Mouse (Mus musculus): ENCODE results near the gene Prss45.
"Not testable (repeated sequence)": the region's sequence is repeated elsewhere in the genome, so short reads cannot be mapped to it uniquely, and the experiment has no call there.

Prss45 gene

GRCm38 (mm10) chr9:110834411-110834810 is at the start of gene Prss45:
Prss45 (plus strand) TSS chr9:110834588.
- DNase-seq, result no peak

- DNase-seq, result no peak
These were observed 46.2 kb upstream of the Prss45 start for GRCm38 (mm10) chr9:110788169-110788568.

GRCm38 (mm10) chr9:110790462-110790861 is 43.9 kb upstream of the Prss45 start:
- DNase-seq, result no peak

GRCm38 (mm10) chr9:110797013-110797412 is 37.4 kb upstream of the Prss45 start:
- DNase-seq, result no peak

- no peak for DNase-seq
These were observed 36.5 kb upstream of the Prss45 start, which contains the start of gene Prss42 for GRCm38 (mm10) chr9:110797866-110798265. Prss42 (plus strand) TSS chr9:110798166.

GRCm38 (mm10) chr9:110800834-110801479 is 33.4 kb upstream of the Prss45 start:
- DNase-seq, result no peak

- peak in 1 of 2 experiments; percentile 5 for DNase-seq
These were observed 31.1 kb upstream of the Prss45 start for GRCm38 (mm10) chr9:110803294-110803693.

- no peak for DNase-seq
These were observed 24.3 kb upstream of the Prss45 start for GRCm38 (mm10) chr9:110810051-110810450.

- DNase-seq, result no peak
These were observed 20.6 kb upstream of the Prss45 start, which contains the start of gene Prss44 for GRCm38 (mm10) chr9:110813789-110814188. Prss44 (plus strand) TSS chr9:110813994.

GRCm38 (mm10) chr9:110820546-110820945 is 13.8 kb upstream of the Prss45 start:
- not testable (repeated sequence) for DNase-seq

- no peak for DNase-seq
These were observed 13.0 kb upstream of the Prss45 start for GRCm38 (mm10) chr9:110821436-110821835.

GRCm38 (mm10) chr9:110825426-110825825 is 9.0 kb upstream of the Prss45 start:
- DNase-seq, result no peak

GRCm38 (mm10) chr9:110825832-110826231 is 8.6 kb upstream of the Prss45 start:
- peak; percentile 5 to 10 for DNase-seq

- no peak for DNase-seq
These were observed 8.0 kb upstream of the Prss45 start, which contains the start of gene Prss43 for GRCm38 (mm10) chr9:110826390-110826789. Prss43 (plus strand) TSS chr9:110826690.

GRCm38 (mm10) chr9:110833021-110833420 is 1.4 kb upstream of the Prss45 start:
- no peak for DNase-seq

- DNase-seq, result no peak
These were observed 573 bp downstream of the Prss45 start for GRCm38 (mm10) chr9:110834961-110835360.

- no peak for DNase-seq
These were observed 1.7 kb downstream of the Prss45 start for GRCm38 (mm10) chr9:110836112-110836511.

- DNase-seq, result no peak
These were observed 6.5 kb downstream of the Prss45 start for GRCm38 (mm10) chr9:110840905-110841304.

- no peak for DNase-seq
These were observed 7.0 kb downstream of the Prss45 start for GRCm38 (mm10) chr9:110841438-110841837.

GRCm38 (mm10) chr9:110844206-110844605 is 9.8 kb downstream of the Prss45 start, which contains the start of gene Prss46:
Prss46 (plus strand) TSS chr9:110844506.
- no peak for DNase-seq

GRCm38 (mm10) chr9:110849162-110849561 is 14.8 kb downstream of the Prss45 start:
- DNase-seq, result no peak

- DNase-seq, result no peak
These were observed 21.5 kb downstream of the Prss45 start for GRCm38 (mm10) chr9:110855903-110856302.

- DNase-seq, result no peak
These were observed 22.5 kb downstream of the Prss45 start for GRCm38 (mm10) chr9:110856920-110857319.

GRCm38 (mm10) chr9:110857781-110858472 is 23.5 kb downstream of the Prss45 start, which contains the start of gene Prss50:
Prss50 (plus strand) TSS chr9:110857967.
- no peak for DNase-seq

Measured in B cell, adult 2 months (primary cell).